Mouse (Mus musculus): ENCODE results near the gene Borcs7. TPM values are rescaled to one million over a fixed set of nuclear protein-coding genes. Genes with fewer than 3 reads are reported as not detected.

Borcs7 gene
- polyA plus RNA-seq, 1 experiment from 2014 or later, result 15.5 TPM

DNA sequence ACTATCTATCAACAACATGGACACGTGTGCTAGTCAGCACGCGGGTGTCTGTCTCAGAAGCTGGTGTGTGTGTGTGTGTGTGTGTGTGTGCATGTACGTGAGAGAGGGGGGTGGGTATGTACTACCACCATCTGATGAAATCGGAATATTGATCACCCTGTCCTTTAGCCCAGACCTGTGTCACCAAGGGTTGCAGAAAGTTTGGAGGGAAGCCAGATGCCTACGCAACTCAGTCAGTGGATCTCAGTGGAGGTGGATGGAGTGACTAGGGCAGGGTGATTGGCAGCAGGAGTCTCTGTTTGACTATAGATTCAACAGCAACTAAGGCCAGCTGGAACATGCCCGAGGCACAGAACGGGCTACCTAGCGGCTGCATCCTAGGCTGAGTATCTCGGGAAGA, 21.4 kb upstream of the Borcs7 start:
- DNase-seq (ENCODE audit: low spot score), result no peak
- H3K36me3 ChIP-seq (replicated peaks), result no peaks in the 10 kb centered on the region
- H3K27ac ChIP-seq (replicated peaks), result no peak overlapping the region
- H3K4me1 ChIP-seq, result peaks cover 19% of the 10 kb centered on the region
- H3K27me3 ChIP-seq (replicated peaks; ENCODE audit: low read depth, poor library complexity, severe bottlenecking), result no peaks in the 10 kb centered on the region; the same call in 1 of the 2 replicates
- 87% methylated on average over 10 of the region's 10 CpGs for WGBS
- no peaks in the 10 kb centered on the region for H3K9me3 ChIP-seq
- H3K4me3 ChIP-seq, result no peak overlapping the region

DNA sequence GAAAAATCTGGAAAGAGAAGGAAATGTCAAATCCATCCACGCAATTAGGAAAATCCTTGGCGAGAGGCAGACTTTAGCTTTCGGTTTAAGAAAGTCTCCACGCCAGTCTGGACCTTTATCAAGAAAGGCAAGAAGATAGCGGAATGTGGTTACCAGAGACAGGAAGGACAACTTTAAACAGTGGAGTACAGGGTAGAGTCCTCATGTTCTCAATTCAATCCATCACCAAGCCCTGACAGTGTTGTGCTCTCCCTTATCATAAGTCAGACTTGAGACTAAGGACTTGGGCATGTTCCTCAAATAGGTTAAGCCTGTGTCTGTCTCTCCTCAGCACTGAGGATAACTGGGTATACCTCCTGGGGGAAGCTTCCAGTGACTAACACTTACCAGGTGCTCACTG, 19.9 kb upstream of the Borcs7 start:
- no peak overlapping the region for H3K27ac ChIP-seq (replicated peaks)
- DNase-seq (ENCODE audit: low spot score), result no peak
- H3K4me3 ChIP-seq, result no peak overlapping the region
- H3K4me1 ChIP-seq, result peaks cover 19% of the 10 kb centered on the region
- H3K27me3 ChIP-seq (replicated peaks; ENCODE audit: low read depth, poor library complexity, severe bottlenecking), result no peaks in the 10 kb centered on the region; the same call in 1 of the 2 replicates
- H3K36me3 ChIP-seq (replicated peaks), result no peaks in the 10 kb centered on the region
- no peaks in the 10 kb centered on the region for H3K9me3 ChIP-seq
- 87% methylated on average over 5 of the region's 5 CpGs for WGBS

DNA sequence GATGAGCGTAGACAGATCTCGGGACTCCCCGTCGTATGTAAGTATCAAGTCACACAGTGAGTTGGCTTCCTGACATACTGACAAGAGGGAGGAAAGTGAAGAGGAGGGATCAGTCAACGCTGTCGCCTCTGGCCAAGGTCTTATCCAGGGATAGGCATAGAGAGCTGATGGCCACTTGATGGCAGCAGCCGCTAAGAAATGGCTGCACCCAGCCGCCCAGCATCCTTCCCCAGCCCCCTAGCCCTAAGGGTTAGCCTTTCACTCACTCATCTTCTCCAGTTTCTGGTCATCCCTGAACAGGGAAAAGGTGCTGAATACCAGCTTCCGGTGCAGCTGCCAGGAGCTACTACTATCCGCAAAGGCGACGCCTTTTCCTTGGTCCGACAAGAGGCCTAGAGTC, 19.0 kb upstream of the Borcs7 start:
- no peak overlapping the region for H3K27ac ChIP-seq (replicated peaks)
- peaks cover 13% of the 10 kb centered on the region for H3K4me1 ChIP-seq
- DNase-seq (ENCODE audit: low spot score), result peak; percentile 77
- no peaks in the 10 kb centered on the region; the same call in 1 of the 2 replicates for H3K27me3 ChIP-seq (replicated peaks; ENCODE audit: low read depth, poor library complexity, severe bottlenecking)
- no peaks in the 10 kb centered on the region for H3K36me3 ChIP-seq (replicated peaks)
- no peak overlapping the region for H3K4me3 ChIP-seq
- no peaks in the 10 kb centered on the region for H3K9me3 ChIP-seq
- 24% methylated on average over 13 of the region's 13 CpGs for WGBS

DNA sequence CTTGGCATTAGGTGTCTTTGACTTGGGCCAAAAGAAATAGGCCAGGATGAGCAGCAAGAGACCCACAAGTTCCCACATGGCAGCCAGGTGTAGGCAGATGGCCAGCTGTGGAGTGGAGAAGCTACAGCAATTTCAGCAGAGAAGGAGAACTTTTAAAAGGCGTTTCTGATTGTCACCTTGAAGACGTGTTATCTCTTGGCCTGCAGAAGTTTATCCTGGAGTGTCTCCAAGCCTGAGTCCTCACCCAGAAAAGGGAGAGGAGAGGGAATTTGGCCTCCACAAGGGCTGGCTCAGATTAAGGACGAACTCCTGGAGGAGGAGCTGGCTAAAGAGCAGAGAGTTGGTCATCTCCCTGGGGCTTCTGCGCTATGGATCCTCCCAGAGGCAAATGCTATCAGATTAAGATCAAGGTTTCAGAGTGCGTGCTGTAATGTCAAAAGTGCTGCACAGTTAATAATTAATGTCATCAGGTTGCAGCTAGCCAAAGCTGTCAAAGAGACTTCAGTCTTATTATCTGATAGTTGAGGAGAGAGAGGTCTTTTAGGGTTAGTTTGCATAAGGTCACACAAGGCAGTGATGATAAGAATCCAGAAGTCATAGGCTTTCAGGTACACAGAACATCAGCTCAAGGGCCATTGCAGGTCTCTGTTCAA, 16.8 kb upstream of the Borcs7 start, which contains the start of gene Cyp17a1:
Gene Cyp17a1, minus strand, starts transcription at position 407 of the 653 bp plus-strand sequence.
- H3K27ac ChIP-seq (replicated peaks), result no peak within 1 kb of the TSS
- no peaks in the 10 kb centered on the region; the same call in 1 of the 2 replicates for H3K27me3 ChIP-seq (replicated peaks; ENCODE audit: low read depth, poor library complexity, severe bottlenecking)
- H3K4me3 ChIP-seq, result no peak within 1 kb of the TSS
- no peak for DNase-seq (ENCODE audit: low spot score)
- WGBS, result 69% methylated on average over 5 of the region's 5 CpGs
- H3K36me3 ChIP-seq (replicated peaks), result no peaks in the 10 kb centered on the region
- H3K9me3 ChIP-seq, result no peaks in the 10 kb centered on the region
- 0 out of 2 replicates have a peak, but pooled peaks cover 6% of the 10 kb centered on the region for H3K4me1 ChIP-seq

DNA sequence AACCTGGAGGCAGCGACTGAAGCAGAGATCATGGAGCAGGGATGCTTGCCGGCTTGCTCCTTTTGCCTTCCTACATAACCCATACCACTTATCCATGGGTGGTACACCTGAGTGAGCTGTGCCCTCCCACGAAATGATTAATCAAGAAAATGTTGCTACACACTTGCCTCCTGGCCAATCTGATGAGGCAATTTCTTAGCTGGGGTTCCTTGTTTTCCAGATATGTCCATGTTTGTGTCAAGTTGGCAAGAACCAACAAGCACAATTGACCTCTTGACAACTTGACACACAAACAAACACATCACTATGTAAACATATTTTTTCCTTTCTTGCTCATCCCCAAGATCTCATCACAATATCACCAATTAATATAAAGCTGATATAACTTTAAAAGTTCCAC, 14.1 kb upstream of the Borcs7 start:
- Histone ChIP-seq H3K27ac (replicated peaks) (no peak overlapping the region), H3K9me3 (no peaks in the 10 kb centered on the region), H3K4me1 (peaks cover 21% of the 10 kb centered on the region), H3K4me3 (no peak overlapping the region), H3K27me3 (replicated peaks; ENCODE audit: low read depth, poor library complexity, severe bottlenecking) (0 out of 2 replicates have a peak, but pooled peaks cover 4% of the 10 kb centered on the region), H3K36me3 (replicated peaks) (no peaks in the 10 kb centered on the region)
- no peak for DNase-seq (ENCODE audit: low spot score)
- 86% methylated on average over 3 of the region's 3 CpGs for WGBS

DNA sequence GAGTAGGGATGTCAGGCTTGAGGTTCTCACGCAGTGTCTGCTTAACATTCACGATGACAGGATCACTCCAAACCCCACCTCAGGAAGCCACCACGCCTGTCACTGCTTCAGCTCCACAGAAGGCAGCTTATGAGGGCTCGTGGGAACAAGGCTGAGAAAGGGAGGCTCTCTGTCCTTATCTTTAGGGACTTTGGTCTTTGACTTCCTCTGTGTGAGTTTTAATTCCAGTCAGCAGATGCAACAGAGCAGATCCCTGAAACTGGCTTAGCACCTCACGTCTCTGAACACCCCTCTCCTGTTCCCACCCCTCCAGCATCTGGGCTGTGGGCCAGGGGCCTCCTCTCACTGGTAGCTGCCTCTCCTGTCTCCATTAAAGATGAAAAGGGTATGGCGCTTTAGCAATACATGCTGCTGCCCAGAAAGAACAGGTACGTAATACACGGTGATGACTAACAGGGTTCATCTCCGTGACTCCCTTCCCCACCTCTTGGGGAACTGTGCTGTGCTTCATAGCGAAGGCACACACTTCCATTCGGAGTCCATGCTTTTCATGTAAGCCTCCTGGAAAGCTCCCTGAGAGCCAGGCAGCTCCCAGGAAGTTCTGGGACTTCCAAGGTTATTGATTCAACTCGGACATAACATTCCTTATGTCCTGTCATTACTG, 9.9 kb upstream of the Borcs7 start:
- Histone ChIP-seq H3K4me1 (peaks cover 16% of the 10 kb centered on the region), H3K4me3 (no peak overlapping the region), H3K27me3 (replicated peaks; ENCODE audit: low read depth, poor library complexity, severe bottlenecking) (peaks cover 8% of the 10 kb centered on the region; the same call in 1 of the 2 replicates), H3K9me3 (no peaks in the 10 kb centered on the region), H3K36me3 (replicated peaks) (no peaks in the 10 kb centered on the region), H3K27ac (replicated peaks) (no peak overlapping the region)
- no peak for DNase-seq (ENCODE audit: low spot score)
- 72% methylated on average over 12 of the region's 12 CpGs for WGBS

DNA sequence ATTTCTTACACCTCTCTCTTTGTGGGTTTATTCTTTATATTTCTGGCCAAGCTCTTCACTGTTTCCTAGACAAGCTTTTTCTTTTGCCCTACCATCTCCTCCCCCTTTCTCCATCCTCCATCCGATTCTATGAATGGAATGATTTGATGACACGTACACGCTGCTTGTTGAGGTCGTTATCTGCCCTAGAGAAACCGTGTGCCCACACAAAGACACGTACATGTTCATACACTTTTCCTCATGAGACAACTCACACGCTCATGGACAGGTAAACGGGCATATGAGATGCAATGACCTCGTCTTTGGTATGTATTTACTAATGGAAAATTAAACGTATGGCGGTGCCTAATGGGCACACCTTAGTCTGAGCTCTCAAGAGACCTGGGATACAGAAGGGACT, 681 bp downstream of the Borcs7 start:
- Histone ChIP-seq H3K9me3 (no peaks in the 10 kb centered on the region), H3K27ac (replicated peaks) (peak overlapping the region; percentile 96), H3K36me3 (replicated peaks) (peaks cover 13% of the 10 kb centered on the region), H3K4me3 (peak overlapping the region; percentile 76), H3K27me3 (replicated peaks; ENCODE audit: low read depth, poor library complexity, severe bottlenecking) (no peaks in the 10 kb centered on the region), H3K4me1 (peaks cover 13% of the 10 kb centered on the region)
- DNase-seq (ENCODE audit: low spot score), result no peak
- WGBS, result 80% methylated on average over 11 of the region's 11 CpGs

DNA sequence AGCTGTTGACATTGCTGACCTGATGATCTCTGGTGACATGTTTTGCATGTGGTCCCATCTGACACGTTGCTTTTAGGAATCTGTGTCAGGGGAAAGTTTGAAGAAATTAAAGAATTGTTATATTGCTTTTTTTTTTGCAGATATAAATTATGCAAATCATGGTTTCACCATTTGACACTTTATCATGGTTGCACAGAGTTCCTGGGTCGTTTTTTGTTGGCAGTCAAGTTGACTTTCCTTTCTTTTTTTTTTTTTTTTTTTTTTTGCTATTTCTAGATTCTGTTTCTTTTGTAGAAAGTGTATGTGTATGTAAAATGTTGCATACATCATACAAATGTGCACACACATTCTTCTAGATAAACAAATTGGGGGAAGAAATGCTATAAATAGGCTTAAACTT, 1.4 kb downstream of the Borcs7 start:
- Histone ChIP-seq H3K4me3 (no peak overlapping the region), H3K4me1 (peaks cover 13% of the 10 kb centered on the region), H3K27me3 (replicated peaks; ENCODE audit: low read depth, poor library complexity, severe bottlenecking) (no peaks in the 10 kb centered on the region), H3K9me3 (no peaks in the 10 kb centered on the region), H3K36me3 (replicated peaks) (peaks cover 16% of the 10 kb centered on the region), H3K27ac (replicated peaks) (no peak overlapping the region)
- 80% methylated on average over 2 of the region's 2 CpGs for WGBS
- no peak for DNase-seq (ENCODE audit: low spot score)

DNA sequence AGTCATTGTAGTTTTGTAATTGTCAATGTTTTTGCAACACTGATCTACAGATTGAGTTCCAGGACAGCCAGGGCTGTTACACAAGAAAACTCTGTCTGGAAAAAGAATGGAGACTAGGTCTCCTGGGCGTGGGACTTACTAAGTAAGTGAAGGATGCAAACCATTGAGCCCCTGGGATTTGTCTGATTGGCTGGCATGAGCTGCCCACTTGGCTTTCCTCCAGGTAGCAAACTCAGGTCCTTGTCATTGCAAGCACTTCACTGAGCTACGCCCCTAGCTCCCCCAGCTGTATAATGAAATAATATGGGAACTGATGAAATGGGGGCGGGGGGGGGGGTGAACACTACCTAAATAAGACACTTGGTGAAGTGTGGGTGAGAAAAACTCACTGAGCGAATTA, 3.4 kb downstream of the Borcs7 start:
- WGBS, result 91% methylated on average over 4 of the region's 4 CpGs
- Histone ChIP-seq H3K27ac (replicated peaks) (no peak overlapping the region), H3K9me3 (no peaks in the 10 kb centered on the region), H3K4me3 (no peak overlapping the region), H3K27me3 (replicated peaks; ENCODE audit: low read depth, poor library complexity, severe bottlenecking) (no peaks in the 10 kb centered on the region), H3K4me1 (peaks cover 15% of the 10 kb centered on the region), H3K36me3 (replicated peaks) (peaks cover 22% of the 10 kb centered on the region)
- DNase-seq (ENCODE audit: low spot score), result no peak

DNA sequence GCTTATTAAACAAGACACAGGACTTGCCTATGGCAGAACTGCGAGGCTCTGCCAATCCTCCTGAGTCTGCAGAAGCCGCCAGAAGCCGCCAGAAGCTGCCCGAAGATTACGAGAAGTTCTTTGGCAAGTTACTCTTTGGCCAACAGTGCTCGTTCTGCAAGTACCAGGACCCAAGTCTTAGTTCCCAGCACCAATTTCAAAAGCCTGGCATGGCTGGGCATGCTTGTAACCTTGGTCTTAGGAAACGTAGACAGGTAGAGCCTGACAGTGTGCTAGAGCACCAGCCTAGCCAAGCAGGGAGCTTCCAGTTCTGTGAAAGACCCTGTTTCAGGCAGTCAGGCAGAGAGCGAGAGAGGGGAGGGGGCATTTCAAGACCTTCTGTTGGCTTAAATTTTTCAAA, 6.8 kb downstream of the Borcs7 start:
- H3K27ac ChIP-seq (replicated peaks), result no peak overlapping the region
- no peaks in the 10 kb centered on the region for H3K27me3 ChIP-seq (replicated peaks; ENCODE audit: low read depth, poor library complexity, severe bottlenecking)
- no peak for DNase-seq (ENCODE audit: low spot score)
- WGBS, result 94% methylated on average over 8 of the region's 8 CpGs
- H3K9me3 ChIP-seq, result no peaks in the 10 kb centered on the region
- H3K36me3 ChIP-seq (replicated peaks), result peaks cover 29% of the 10 kb centered on the region
- H3K4me1 ChIP-seq, result peaks cover 10% of the 10 kb centered on the region
- H3K4me3 ChIP-seq, result no peak overlapping the region

DNA sequence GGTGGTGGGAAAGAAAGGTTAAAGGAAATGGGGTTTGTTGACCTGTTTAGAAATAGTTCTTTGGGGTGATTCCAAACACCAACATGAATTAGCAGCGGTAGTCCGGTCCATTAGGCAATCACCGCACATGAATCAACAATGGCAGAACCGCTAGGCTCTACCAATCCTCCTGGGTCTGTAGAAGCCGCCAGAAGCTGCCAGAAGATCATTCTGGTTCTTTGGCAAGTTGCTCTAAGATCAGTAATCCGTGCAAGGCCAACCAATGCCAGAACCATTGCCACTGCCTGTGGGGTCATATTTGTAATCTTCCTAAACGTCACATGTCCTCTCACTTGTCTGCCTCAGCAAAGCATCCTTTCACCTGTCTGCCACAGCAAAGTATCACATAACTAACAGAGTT, 7.2 kb downstream of the Borcs7 start:
- 91% methylated on average over 7 of the region's 7 CpGs for WGBS
- Histone ChIP-seq H3K4me3 (no peak overlapping the region), H3K27ac (replicated peaks) (no peak overlapping the region), H3K36me3 (replicated peaks) (peaks cover 34% of the 10 kb centered on the region), H3K27me3 (replicated peaks; ENCODE audit: low read depth, poor library complexity, severe bottlenecking) (no peaks in the 10 kb centered on the region), H3K9me3 (no peaks in the 10 kb centered on the region), H3K4me1 (peaks cover 10% of the 10 kb centered on the region)
- DNase-seq (ENCODE audit: low spot score), result no peak

DNA sequence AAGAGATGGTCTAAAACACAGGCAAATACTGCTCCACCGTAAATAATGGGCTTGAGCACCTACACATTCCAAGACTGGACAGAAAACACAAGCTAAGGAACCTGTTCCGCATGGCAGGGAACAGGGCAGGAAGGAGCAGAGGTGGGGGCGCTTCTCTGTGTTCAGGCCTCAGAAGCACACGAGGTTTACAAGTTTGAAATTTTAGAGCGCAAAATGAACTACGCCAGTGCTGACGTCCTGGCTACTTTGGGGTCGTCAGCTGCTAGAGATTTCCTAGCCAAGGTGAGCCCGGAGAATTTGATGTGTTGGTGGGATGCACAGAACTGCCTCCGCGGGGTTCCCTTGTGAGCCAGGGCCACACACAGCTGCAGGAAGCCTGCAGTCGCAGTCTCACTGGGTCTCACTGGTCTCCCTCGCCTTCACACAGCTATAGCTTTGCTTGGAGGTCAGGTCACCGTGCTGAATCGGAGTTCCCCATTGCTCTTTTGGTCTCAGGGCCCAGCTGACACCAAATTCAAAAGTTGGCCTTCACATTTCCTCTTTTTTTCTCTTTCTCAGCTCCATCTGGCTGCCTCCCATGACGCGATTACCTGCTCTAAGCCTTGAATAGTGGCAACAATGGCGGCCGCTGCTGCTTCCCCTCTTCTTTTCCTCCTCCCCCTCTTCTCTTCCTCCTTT, 8.3 kb downstream of the Borcs7 start:
- Histone ChIP-seq H3K4me1 (peaks cover 10% of the 10 kb centered on the region), H3K4me3 (no peak overlapping the region)
- WGBS, result 49% methylated on average over 19 of the region's 19 CpGs

More for the DNA sequence above, 8.3 kb downstream of the Borcs7 start:
- Histone ChIP-seq H3K27me3 (replicated peaks; ENCODE audit: low read depth, poor library complexity, severe bottlenecking) (no peaks in the 10 kb centered on the region), H3K9me3 (no peaks in the 10 kb centered on the region), H3K27ac (replicated peaks) (no peak overlapping the region; the same call in 1 of the 2 replicates), H3K36me3 (replicated peaks) (peaks cover 37% of the 10 kb centered on the region)
- DNase-seq (ENCODE audit: low spot score), result no peak

All from embryonic facial prominence, embryonic 10.5 days (tissue).